Mouse (Mus musculus): ENCODE results near the gene Hmgcs1.

DNA sequence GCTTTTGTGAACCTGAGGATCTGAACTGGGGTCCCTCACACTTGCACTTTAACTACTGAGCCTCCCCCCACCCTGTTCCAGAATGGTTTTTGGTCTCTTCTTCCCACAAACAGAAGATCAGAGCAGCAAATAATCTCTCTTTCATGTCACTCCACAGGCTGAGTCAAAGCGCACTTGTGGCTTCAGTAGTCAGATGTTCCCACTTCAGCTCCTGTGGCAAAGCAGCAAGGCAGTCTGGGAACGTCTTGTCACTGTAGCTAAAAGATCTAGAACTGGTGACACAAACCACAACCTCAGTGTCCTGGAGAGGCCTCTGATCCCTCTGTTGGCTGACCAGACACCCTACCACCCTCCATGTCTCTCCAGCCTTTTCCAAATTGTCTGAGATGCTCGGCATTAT lies 9.0 kb upstream of the Hmgcs1 start:
- TF ChIP-seq CTCF (IDR thresholded peaks at IDR 0.05; ENCODE audit: low read depth, low read length) (no peak), GATA1 (IDR thresholded peaks at IDR 0.05; ENCODE audit: borderline replicate concordance, low read length) (no peak)

Measured in G1E (cell line).